ENCODE assay signal across 8 mouse cellular contexts in genomic region chr2:112378973-112379898, GRCm38 (mm10). TPM values are rescaled to one million over a fixed set of nuclear protein-coding genes. Genes with fewer than 3 reads are reported as not detected.
DNase-seq lines count a peak whose midpoint lies in the region; ATAC-seq and TF ChIP-seq lines count a peak whose summit lies in the region.

TSS of gene Katnbl1 (plus strand) at chr2:112379211.

- H3K36me3 ChIP-seq in heart, embryonic 11.5 days (ENCODE audit: control insufficient read depth, insufficient read depth, low read length), result no peaks in the 10 kb centered on the region
- H3K36me3 ChIP-seq in kidney, embryonic 16.5 days (ENCODE audit: insufficient read depth, low read length), result no peaks in the 10 kb centered on the region
- no peaks in the 10 kb centered on the region for H3K36me3 ChIP-seq in liver, adult 2 months (ENCODE audit: control insufficient read depth, insufficient read depth, low read length)
- no peaks in the 10 kb centered on the region for H3K36me3 ChIP-seq in myocyte (ENCODE audit: control insufficient read depth, insufficient read depth)
- no peaks in the 10 kb centered on the region for H3K36me3 ChIP-seq in splenic B cell, adult 2 months (ENCODE audit: control insufficient read depth, insufficient read depth, low read length, poor library complexity, severe bottlenecking)

- H3K27me3 ChIP-seq in heart, embryonic 11.5 days (ENCODE audit: control insufficient read depth, insufficient read depth, low read length), result no peaks in the 10 kb centered on the region
- peaks cover 6% of the 10 kb centered on the region; the same call in 1 of the 2 replicates for H3K27me3 ChIP-seq in kidney, embryonic 16.5 days (ENCODE audit: insufficient read depth, low read length)
- H3K27me3 ChIP-seq in liver, adult 2 months (ENCODE audit: control insufficient read depth, insufficient read depth, low read length), result no peaks in the 10 kb centered on the region
- H3K27me3 ChIP-seq in myocyte (ENCODE audit: control insufficient read depth, insufficient read depth, insufficient read length), result no peaks in the 10 kb centered on the region
- no peaks in the 10 kb centered on the region; the same call in 1 of the 2 replicates for H3K27me3 ChIP-seq in splenic B cell, adult 2 months (ENCODE audit: control insufficient read depth, insufficient read depth, low read length, poor library complexity, severe bottlenecking)

- DNase-seq in A20 (ENCODE audit: low read depth, low spot score), result peak; percentile 96
- peak; percentile 62 for DNase-seq in liver, adult 2 months (ENCODE audit: extremely low read depth, low read depth, low spot score)
- DNase-seq in splenic B cell, adult 2 months (ENCODE audit: low read depth, low spot score), result peak; percentile 97

- H3K4me1 ChIP-seq in bone marrow macrophage, adult 2 months (ENCODE audit: control insufficient read depth, insufficient read depth, low read length), result peaks cover 17% of the 10 kb centered on the region
- peaks cover 2% of the 10 kb centered on the region; the same call in 1 of the 2 replicates for H3K4me1 ChIP-seq in embryonic fibroblast, embryonic 13.5 days (ENCODE audit: control insufficient read depth, insufficient read depth, low read length)
- peaks cover 10% of the 10 kb centered on the region for H3K4me1 ChIP-seq in heart, embryonic 11.5 days (ENCODE audit: control insufficient read depth, insufficient read depth, low read length)
- peaks cover 10% of the 10 kb centered on the region for H3K4me1 ChIP-seq in kidney, embryonic 16.5 days (ENCODE audit: insufficient read depth, low read length)
- peaks cover 3% of the 10 kb centered on the region; the same call in 1 of the 2 replicates for H3K4me1 ChIP-seq in liver, adult 2 months (ENCODE audit: control insufficient read depth, insufficient read depth, low read length)

- WGBS in heart, embryonic 11.5 days (ENCODE audit: insufficient replicate concordance), result under 1% methylated on average over 72 of the region's 72 CpGs
- under 1% methylated on average over 70 of the region's 72 CpGs for WGBS in kidney, embryonic 16.5 days
- WGBS in liver, adult 2 months, result under 1% methylated on average over 72 of the region's 72 CpGs

- peak within 1 kb of the TSS; percentile 85 for H3K4me2 ChIP-seq in heart, embryonic 11.5 days
- peak within 1 kb of the TSS; percentile 69 for H3K4me2 ChIP-seq in kidney, embryonic 16.5 days (replicated peaks; ENCODE audit: low read depth, low read length)
- peak within 1 kb of the TSS; percentile 86 for H3K4me2 ChIP-seq in myocyte (ENCODE audit: low read depth)

- H3K9me3 ChIP-seq in heart, embryonic 11.5 days (replicated peaks; ENCODE audit: control insufficient read depth, low read length), result no peaks in the 10 kb centered on the region
- H3K9me3 ChIP-seq in kidney, embryonic 16.5 days (ENCODE audit: low read length), result no peaks in the 10 kb centered on the region

- peak within 1 kb of the TSS; percentile 99 for H3ac ChIP-seq in myocyte (ENCODE audit: control insufficient read depth, insufficient read length)

- peaks cover 11% of the 10 kb centered on the region; the same call in 1 of the 2 replicates for H3K79me2 ChIP-seq in liver, adult 2 months (ENCODE audit: control insufficient read depth, insufficient read depth, low read length)
- H3K79me2 ChIP-seq in myocyte (ENCODE audit: control insufficient read depth, insufficient read depth), result peaks cover 49% of the 10 kb centered on the region

- no peak for TF ChIP-seq POLR2A in bone marrow macrophage, adult 2 months (IDR thresholded peaks at IDR 0.05; ENCODE audit: borderline replicate concordance, low read depth, low read length)
- peak; percentile 76 for TF ChIP-seq POLR2A in embryonic fibroblast, embryonic 13.5 days (IDR thresholded peaks at IDR 0.05; ENCODE audit: low read depth, low read length)
- TF ChIP-seq POLR2A in liver, adult 2 months (IDR thresholded peaks at IDR 0.05; ENCODE audit: extremely low read depth, insufficient read depth, low read length), result 0 out of 2 replicates have a peak, but pooled peaks have one; percentile 49
- peak; percentile 85 for TF ChIP-seq POLR2A in myocyte (IDR thresholded peaks at IDR 0.05; ENCODE audit: insufficient read length, low read depth)

- H3K27ac ChIP-seq in bone marrow macrophage, adult 2 months (ENCODE audit: insufficient read depth, low read depth, low read length), result peak within 1 kb of the TSS; percentile 60
- H3K27ac ChIP-seq in embryonic fibroblast, embryonic 13.5 days (ENCODE audit: insufficient read depth, low read length), result peak within 1 kb of the TSS; percentile 20
- H3K27ac ChIP-seq in heart, embryonic 11.5 days (ENCODE audit: low read depth, low read length), result peak within 1 kb of the TSS; percentile 87
- H3K27ac ChIP-seq in kidney, embryonic 16.5 days (ENCODE audit: low read length), result peak within 1 kb of the TSS; percentile 86
- no peak within 1 kb of the TSS for H3K27ac ChIP-seq in liver, adult 2 months (replicated peaks; ENCODE audit: insufficient read depth, low read depth, low read length)

- TF ChIP-seq CTCF in bone marrow macrophage, adult 2 months (IDR thresholded peaks at IDR 0.05; ENCODE audit: low read depth, low read length), result peak; percentile 29; the same call in 1 of the 2 replicates
- TF ChIP-seq CTCF in embryonic fibroblast, embryonic 13.5 days (IDR thresholded peaks at IDR 0.05; ENCODE audit: borderline replicate concordance, insufficient read depth, low read length), result peak; percentile 96
- peak; percentile 88 for TF ChIP-seq CTCF in liver, adult 2 months (IDR thresholded peaks at IDR 0.05; ENCODE audit: low read depth, low read length)

- peak within 1 kb of the TSS; percentile 98 for H3K9ac ChIP-seq in heart, embryonic 11.5 days (ENCODE audit: low read depth, low read length)
- H3K9ac ChIP-seq in kidney, embryonic 16.5 days (replicated peaks; ENCODE audit: low read length), result peak within 1 kb of the TSS; percentile 95
- H3K9ac ChIP-seq in liver, adult 2 months (ENCODE audit: low read depth, low read length), result peak within 1 kb of the TSS; percentile 98

- H3K4me3 ChIP-seq in bone marrow macrophage, adult 2 months (ENCODE audit: insufficient read depth, low read length), result peak within 1 kb of the TSS; percentile 88
- peak within 1 kb of the TSS; percentile 93 for H3K4me3 ChIP-seq in embryonic fibroblast, embryonic 13.5 days (ENCODE audit: insufficient read depth, low read length)
- H3K4me3 ChIP-seq in heart, embryonic 11.5 days (ENCODE audit: low read depth, low read length), result peak within 1 kb of the TSS; percentile 93
- peak within 1 kb of the TSS; percentile 94 for H3K4me3 ChIP-seq in kidney, embryonic 16.5 days (ENCODE audit: low read length)
- H3K4me3 ChIP-seq in liver, adult 2 months (ENCODE audit: insufficient read depth, low read depth, low read length), result peak within 1 kb of the TSS; percentile 100
- peak within 1 kb of the TSS; percentile 59 for H3K4me3 ChIP-seq in myocyte

- ATAC-seq in heart, embryonic 11.5 days (replicated peaks; ENCODE audit: insufficient number of reproducible peaks, low FRiP score, low TSS enrichment), result peak; percentile 97
- ATAC-seq in kidney, embryonic 16.5 days (ENCODE audit: low FRiP score, low TSS enrichment), result peak; percentile 99

TF ChIP-seq in myocyte, 11 proteins besides CTCF, POLR2A, EP300 and RAD21:
- no peak for TF ChIP-seq REST (IDR thresholded peaks at IDR 0.05; ENCODE audit: insufficient read depth, insufficient read length)
- peak; percentile 45 for TF ChIP-seq E2F4 (IDR thresholded peaks at IDR 0.05; ENCODE audit: insufficient read depth)
- TF ChIP-seq MYOG (IDR thresholded peaks at IDR 0.05; ENCODE audit: control insufficient read depth in 1 of 3, insufficient read depth in 1 of 3, insufficient read length in 2 of 3, low read depth in 2 of 3), result peak in 1 of 3 experiments; percentile 35
- TF ChIP-seq CEBPB (IDR thresholded peaks at IDR 0.05; ENCODE audit: insufficient read depth, poor library complexity, severe bottlenecking), result no peak
- TF ChIP-seq MYOD1 (IDR thresholded peaks at IDR 0.05; ENCODE audit: control insufficient read depth in 1 of 3, insufficient read length in 2 of 3, low read depth in 2 of 3), result peak in 1 of 3 experiments; percentile 53
- TF ChIP-seq MAX (IDR thresholded peaks at IDR 0.05; ENCODE audit: low read depth), result no peak
- peak; percentile 44 for TF ChIP-seq SRF (IDR thresholded peaks at IDR 0.05; ENCODE audit: control insufficient read depth, insufficient read length, low read depth)
- TF ChIP-seq POLR2AphosphoS2 (IDR thresholded peaks at IDR 0.05; ENCODE audit: insufficient read length, low read depth), result peak; percentile 83
- TF ChIP-seq TCF12 (IDR thresholded peaks at IDR 0.05; ENCODE audit: insufficient read depth, poor library complexity, severe bottlenecking), result no peak
- no peak for TF ChIP-seq USF1 (IDR thresholded peaks at IDR 0.05; ENCODE audit: low read depth)
- no peak for TF ChIP-seq TCF3 (IDR thresholded peaks at IDR 0.05; ENCODE audit: insufficient read length, low read depth)

RNA-seq across cellular contexts. Expression of gene Katnbl1, which starts in this region (rescaled TPM):
- 21.9 and 25.2 TPM in 2 replicates for polyA plus RNA-seq in bone marrow macrophage, adult 2 months (2012; ENCODE audit: insufficient read depth, insufficient read length, missing spikeins)
- 24.9 and 26.1 TPM in 2 replicates for polyA plus RNA-seq in embryonic fibroblast, embryonic 13.5 days (2011; ENCODE audit: insufficient read length, low read depth, missing spikeins)
- 30.8 and 35.0 TPM in 2 replicates for polyA plus RNA-seq in heart, embryonic 11.5 days (2014; fragmentation: Nextera tagmentation; extraction: Ambion mirVana)
- polyA plus RNA-seq in kidney, embryonic 16.5 days (2015; fragmentation: Nextera tagmentation; extraction: Ambion mirVana), result 37.0 and 42.6 TPM in 2 replicates
- 3.6 and 4.2 TPM in 2 replicates for total RNA-seq in liver, adult 2 months (2014; rRNA removed)
- 0.60 and 0.93 TPM in 2 replicates for polyA plus RNA-seq in liver, adult 2 months (2012; rRNA removed)
- polyA plus RNA-seq in myocyte (2012; fragmentation: generic; extraction: Trizol), result 9.0 TPM

Comparison
In these comparisons a context has a peak if more than half of its experiments do, and no peak if none do; other contexts are left out.
1. CTCF ChIP-seq: peak in every context shown above with its lines; median percentile 96 in embryonic fibroblast, embryonic 13.5 days; 88 in liver, adult 2 months; 29 in bone marrow macrophage, adult 2 months.